Mouse (Mus musculus): ENCODE data around the gene Tmem151b.

DNA sequence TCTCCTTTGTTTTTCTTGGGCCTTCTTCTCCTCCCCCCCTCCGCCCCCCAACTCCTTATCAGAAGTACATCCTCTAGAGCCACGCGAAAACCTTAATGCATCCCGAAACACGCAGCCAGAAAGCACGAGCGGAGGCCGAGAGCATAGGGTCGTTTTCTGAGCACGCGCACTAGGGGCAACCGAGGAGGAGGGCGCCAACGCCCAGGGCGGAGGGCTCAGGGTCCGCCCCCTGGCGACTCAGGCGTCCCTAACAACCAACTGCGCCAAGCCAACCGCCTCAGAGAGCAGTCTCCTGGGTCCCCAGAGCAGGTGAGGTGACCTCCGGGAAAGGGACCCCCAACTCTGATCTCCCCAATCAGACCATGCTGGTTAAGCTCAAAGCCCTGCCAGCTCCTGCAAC lies 26.2 kb downstream of the Tmem151b start, which contains the start of gene Tcte1:
- TF ChIP-seq POLR2A (IDR thresholded peaks at IDR 0.05; ENCODE audit: extremely low read depth, insufficient read depth, low read length), result no peak
- no peak for TF ChIP-seq CTCF (IDR thresholded peaks at IDR 0.05; ENCODE audit: low read depth, low read length)

Data from liver, adult 2 months (tissue).